In genomic region chr17:56988921-56989430, GRCm38 (mm10) we compare ENCODE assay signal across 8 mouse cellular contexts. TPM values are rescaled to one million over a fixed set of nuclear protein-coding genes. Genes with fewer than 3 reads are reported as not detected.
A peak's percentile ranks its signal among the peaks of the same experiment; 100 is the strongest.
DNase-seq lines count a peak whose midpoint lies in the region; ATAC-seq lines count a peak whose summit lies in the region.

No protein-coding gene starts in this region.

- peaks cover 16% of the 10 kb centered on the region for H3K4me1 ChIP-seq in forebrain, embryonic 15.5 days
- H3K4me1 ChIP-seq in liver, embryonic 13.5 days (replicated peaks), result peaks cover 21% of the 10 kb centered on the region

- peak overlapping the region; percentile 79 for H3K4me2 ChIP-seq in forebrain, embryonic 15.5 days (replicated peaks)
- H3K4me2 ChIP-seq in liver, embryonic 13.5 days, result peak overlapping the region; percentile 86

- H3K4me3 ChIP-seq in forebrain, embryonic 15.5 days, result peak overlapping the region; percentile 93
- H3K4me3 ChIP-seq in liver, embryonic 13.5 days (replicated peaks), result peak overlapping the region; percentile 74

- 70% methylated on average over 7 of the region's 7 CpGs for whole genome bisulfite sequencing in forebrain, embryonic 15.5 days
- 65% methylated on average over 7 of the region's 7 CpGs for WGBS in liver, embryonic 13.5 days (ENCODE audit: insufficient replicate concordance)

- H3K9ac ChIP-seq in forebrain, embryonic 15.5 days (replicated peaks), result peak overlapping the region; percentile 80
- H3K9ac ChIP-seq in liver, embryonic 13.5 days, result peak overlapping the region; percentile 70

- peak; percentile 75 for DNase-seq in heart, adult 11 months
- DNase-seq in heart, postnatal 25 days (ENCODE audit: low spot score), result no peak
- DNase-seq in 416B (ENCODE audit: low read depth) (peak; percentile 31), MN1 (ENCODE audit: low spot score) (no peak)
- no peak for DNase-seq in liver, embryonic 13.5 days

- no peak overlapping the region; the same call in 1 of the 2 replicates for H3K27ac ChIP-seq in forebrain, embryonic 15.5 days (replicated peaks)
- H3K27ac ChIP-seq in liver, embryonic 13.5 days, result no peak overlapping the region

- no peaks in the 10 kb centered on the region for H3K27me3 ChIP-seq in forebrain, embryonic 15.5 days
- H3K27me3 ChIP-seq in liver, embryonic 13.5 days, result no peaks in the 10 kb centered on the region

- ATAC-seq in forebrain, embryonic 15.5 days (replicated peaks), result no peak
- no peak for ATAC-seq in liver, embryonic 13.5 days (ENCODE audit: low read depth)
- no peak for ATAC-seq in megakaryocyte-erythroid progenitor cell, adult 5-6 weeks (replicated peaks; ENCODE audit: low FRiP score, low TSS enrichment, poor library complexity, severe bottlenecking)
- no peak for ATAC-seq in frontal cortex, adult (ENCODE audit: low TSS enrichment)

- H3K36me3 ChIP-seq in forebrain, embryonic 15.5 days, result peaks cover 14% of the 10 kb centered on the region
- H3K36me3 ChIP-seq in liver, embryonic 13.5 days, result peaks cover 30% of the 10 kb centered on the region

- intact Hi-C loops in heart, postnatal 25 days (cut with DNase I), result no loop called here

- H3K9me3 ChIP-seq in forebrain, embryonic 15.5 days, result no peaks in the 10 kb centered on the region
- H3K9me3 ChIP-seq in liver, embryonic 13.5 days (replicated peaks), result no peaks in the 10 kb centered on the region

RNA-seq across cellular contexts. Expression of gene Clpp, which starts 1.1 kb away (rescaled TPM):
- 10 to 100 TPM; 73.4 TPM for total RNA-seq in heart, postnatal 25 days (2021)
- polyA plus RNA-seq in forebrain, embryonic 15.5 days (2015; fragmentation: Nextera tagmentation; extraction: Ambion mirVana), result 162 and 175 TPM in 2 replicates
- polyA plus RNA-seq in liver, embryonic 13.5 days (2015; fragmentation: Nextera tagmentation; extraction: Ambion mirVana), result 88.2 and 100.0 TPM in 2 replicates
- total RNA-seq in megakaryocyte-erythroid progenitor cell, adult 5-6 weeks (2014; fragmentation: Nextera tagmentation), result 89.2 and 116 TPM in 2 replicates
- 83.2 and 135 TPM in 2 replicates for total RNA-seq in megakaryocyte-erythroid progenitor cell, adult 5-6 weeks (2017)

RNA-seq across cellular contexts. Expression of gene Acer1, which starts 7.0 kb away (rescaled TPM):
- not detected for total RNA-seq in heart, postnatal 25 days (2021)
- not detected in 2 replicates for polyA plus RNA-seq in forebrain, embryonic 15.5 days (2015; fragmentation: Nextera tagmentation; extraction: Ambion mirVana)
- polyA plus RNA-seq in liver, embryonic 13.5 days (2015; fragmentation: Nextera tagmentation; extraction: Ambion mirVana), result not detected in 2 replicates
- total RNA-seq in megakaryocyte-erythroid progenitor cell, adult 5-6 weeks (2014; fragmentation: Nextera tagmentation), result not detected in 2 replicates
- not detected in 2 replicates for total RNA-seq in megakaryocyte-erythroid progenitor cell, adult 5-6 weeks (2017)

RNA-seq across cellular contexts. Expression of gene Alkbh7, which starts 8.2 kb away (rescaled TPM):
- 10 to 100 TPM; 65.4 to 77.8 TPM for total RNA-seq in heart, postnatal 25 days (2021)
- polyA plus RNA-seq in forebrain, embryonic 15.5 days (2015; fragmentation: Nextera tagmentation; extraction: Ambion mirVana), result 43.7 and 46.2 TPM in 2 replicates
- polyA plus RNA-seq in liver, embryonic 13.5 days (2015; fragmentation: Nextera tagmentation; extraction: Ambion mirVana), result 19.7 and 20.9 TPM in 2 replicates
- 25.2 and 26.4 TPM in 2 replicates for total RNA-seq in megakaryocyte-erythroid progenitor cell, adult 5-6 weeks (2014; fragmentation: Nextera tagmentation)
- total RNA-seq in megakaryocyte-erythroid progenitor cell, adult 5-6 weeks (2017), result 19.1 and 25.8 TPM in 2 replicates

RNA-seq across cellular contexts. Expression of gene Pspn, which starts 10.8 kb away (rescaled TPM):
- not detected for total RNA-seq in heart, postnatal 25 days (2021)
- 0.45 and 0.55 TPM in 2 replicates for polyA plus RNA-seq in forebrain, embryonic 15.5 days (2015; fragmentation: Nextera tagmentation; extraction: Ambion mirVana)
- polyA plus RNA-seq in liver, embryonic 13.5 days (2015; fragmentation: Nextera tagmentation; extraction: Ambion mirVana), result 0.23 TPM in 1 of 2 replicates, not detected in the other
- total RNA-seq in megakaryocyte-erythroid progenitor cell, adult 5-6 weeks (2014; fragmentation: Nextera tagmentation), result not detected in 2 replicates
- 4.6 TPM in 1 of 2 replicates, not detected in the other for total RNA-seq in megakaryocyte-erythroid progenitor cell, adult 5-6 weeks (2017)

RNA-seq across cellular contexts. Expression of gene Gtf2f1, which starts 22.1 kb away (rescaled TPM):
- 10 to 100 TPM; 20.4 to 22.7 TPM for total RNA-seq in heart, postnatal 25 days (2021)
- 80.4 and 81.7 TPM in 2 replicates for polyA plus RNA-seq in forebrain, embryonic 15.5 days (2015; fragmentation: Nextera tagmentation; extraction: Ambion mirVana)
- polyA plus RNA-seq in liver, embryonic 13.5 days (2015; fragmentation: Nextera tagmentation; extraction: Ambion mirVana), result 64.4 and 73.9 TPM in 2 replicates
- 112 and 139 TPM in 2 replicates for total RNA-seq in megakaryocyte-erythroid progenitor cell, adult 5-6 weeks (2014; fragmentation: Nextera tagmentation)
- 214 and 264 TPM in 2 replicates for total RNA-seq in megakaryocyte-erythroid progenitor cell, adult 5-6 weeks (2017)

Comparison
In these comparisons a context has a peak if more than half of its experiments do, and no peak if none do; other contexts are left out.
1. DNase-seq: peak in heart, adult 11 months (single experiment) and 416B (single experiment); none in heart, postnatal 25 days (single experiment), liver, embryonic 13.5 days (single experiment) and MN1 (single experiment).